Mouse (Mus musculus): ENCODE measurements around the gene Siglecg.
A peak's percentile ranks its signal among the peaks of the same experiment; 100 is the strongest.
"Not testable (repeated sequence)": the region's sequence is repeated elsewhere in the genome, so short reads cannot be mapped to it uniquely, and the experiment has no call there.

Siglecg gene

GRCm38 (mm10) chr7:43408131-43408553 is at the start of gene Siglecg:
Gene Siglecg, plus strand, starts transcription at chr7:43408204.
- DNase-seq (ENCODE audit: low spot score in 2 of 2), result no peak

- no peak for DNase-seq (ENCODE audit: low spot score in 2 of 2)
These were observed 49.4 kb upstream of the Siglecg start for GRCm38 (mm10) chr7:43358556-43358955.

- DNase-seq (ENCODE audit: low spot score in 2 of 2), result no peak
These were observed 46.6 kb upstream of the Siglecg start for GRCm38 (mm10) chr7:43361442-43361841.

- DNase-seq (ENCODE audit: low spot score in 2 of 2), result no peak
These were observed 46.0 kb upstream of the Siglecg start for GRCm38 (mm10) chr7:43362021-43362420.

GRCm38 (mm10) chr7:43378226-43378625 is 29.8 kb upstream of the Siglecg start:
- peak in 1 of 2 experiments; percentile 5 for DNase-seq (ENCODE audit: low spot score in 2 of 2)

GRCm38 (mm10) chr7:43392349-43393121 is 15.5 kb upstream of the Siglecg start:
- DNase-seq (ENCODE audit: low spot score in 2 of 2), result no peak

- no peak for DNase-seq (ENCODE audit: low spot score in 2 of 2)
These were observed 8.5 kb upstream of the Siglecg start for GRCm38 (mm10) chr7:43399501-43399900.

- DNase-seq (ENCODE audit: low spot score in 2 of 2), result no peak
These were observed 5.3 kb upstream of the Siglecg start for GRCm38 (mm10) chr7:43402718-43403117.

- no peak for DNase-seq (ENCODE audit: low spot score in 2 of 2)
These were observed 431 bp upstream of the Siglecg start for GRCm38 (mm10) chr7:43407573-43407972.

GRCm38 (mm10) chr7:43409084-43409483 is 1.1 kb downstream of the Siglecg start:
- DNase-seq (ENCODE audit: low spot score in 2 of 2), result no peak

GRCm38 (mm10) chr7:43411724-43412123 is 3.7 kb downstream of the Siglecg start:
- DNase-seq (ENCODE audit: low spot score in 2 of 2), result not testable (repeated sequence)

GRCm38 (mm10) chr7:43417298-43417697 is 9.3 kb downstream of the Siglecg start:
- DNase-seq (ENCODE audit: low spot score in 2 of 2), result no peak

- peak; percentile 80 to 86 for DNase-seq (ENCODE audit: low spot score in 2 of 2)
These were observed 15.1 kb downstream of the Siglecg start for GRCm38 (mm10) chr7:43422995-43423617.

- DNase-seq (ENCODE audit: low spot score in 2 of 2), result no peak
These were observed 16.1 kb downstream of the Siglecg start for GRCm38 (mm10) chr7:43423991-43424625.

- DNase-seq (ENCODE audit: low spot score in 2 of 2), result no peak
These were observed 19.4 kb downstream of the Siglecg start, which contains the start of gene Lim2 for GRCm38 (mm10) chr7:43427406-43427805. Gene Lim2, plus strand, starts transcription at chr7:43427670.

GRCm38 (mm10) chr7:43429500-43429899 is 21.5 kb downstream of the Siglecg start:
- no peak for DNase-seq (ENCODE audit: low spot score in 2 of 2)

GRCm38 (mm10) chr7:43432891-43433290 is 24.9 kb downstream of the Siglecg start:
- no peak for DNase-seq (ENCODE audit: low spot score in 2 of 2)

GRCm38 (mm10) chr7:43434676-43435075 is 26.7 kb downstream of the Siglecg start:
- no peak for DNase-seq (ENCODE audit: low spot score in 2 of 2)

- DNase-seq (ENCODE audit: low spot score in 2 of 2), result no peak
These were observed 28.6 kb downstream of the Siglecg start, which contains the start of gene Nkg7 for GRCm38 (mm10) chr7:43436341-43437255. Gene Nkg7, plus strand, starts transcription at chr7:43437073.

- no peak for DNase-seq (ENCODE audit: low spot score in 2 of 2)
These were observed 30.6 kb downstream of the Siglecg start for GRCm38 (mm10) chr7:43438611-43439010.

GRCm38 (mm10) chr7:43440482-43440881 is 32.5 kb downstream of the Siglecg start, which contains the start of gene Cldnd2:
Gene Cldnd2, plus strand, starts transcription at chr7:43440782.
- no peak for DNase-seq (ENCODE audit: low spot score in 2 of 2)

Data from urinary bladder, postnatal 36 days (tissue).